Comparison of ENCODE assay signal across 15 mouse cellular contexts in genomic region chr12:101928423-101928822, GRCm38 (mm10).
"Had no signal": no experiment of that assay in that cellular context is flagged by ENCODE, and none has a peak within 500 bp of the region (broad histone marks: within the 10 kb centered on the region; RNA-seq: fewer than 3 reads in every experiment).

No protein-coding gene starts in this region.

- H3K9me3 ChIP-seq: neural tube, embryonic 15.5 days; stomach, embryonic 15.5 days had no signal

- H3K27ac ChIP-seq: neural tube, embryonic 15.5 days; stomach, embryonic 15.5 days; stomach, postnatal 0 days had no signal

- DNase-seq: retina, postnatal 1 day; right cerebral cortex, adult 18-20 months; right cerebral cortex, postnatal 14 days; right cerebral cortex, postnatal 25 days; right cerebral cortex, postnatal 4 days; spleen, adult 18-20 months; thymus, adult 18-20 months; thymus, adult 2 months; thymus, postnatal 14 days; thymus, postnatal 25 days; thymus, postnatal 36 days; thymus, postnatal 4 days had no signal

- H3K27me3 ChIP-seq: neural tube, embryonic 15.5 days; stomach, embryonic 15.5 days had no signal

- H3K9ac ChIP-seq: neural tube, embryonic 15.5 days; stomach, embryonic 15.5 days had no signal

- H3K4me1 ChIP-seq: neural tube, embryonic 15.5 days; stomach, embryonic 15.5 days had no signal

- H3K4me2 ChIP-seq: neural tube, embryonic 15.5 days; stomach, embryonic 15.5 days had no signal

- H3K4me3 ChIP-seq: neural tube, embryonic 15.5 days; stomach, embryonic 15.5 days had no signal
